Mouse (Mus musculus): ENCODE results near the gene Efs. TPM values are rescaled to one million over a fixed set of nuclear protein-coding genes. Genes with fewer than 3 reads are reported as not detected.

Gene Efs
- not detected for total RNA-seq (2023)

GRCm38 (mm10) chr14:54925349-54926342, at the start of gene Efs:
Gene Efs (minus strand): TSS chr14:54926126.

GRCm38 (mm10) chr14:54966320-54966977, 40.5 kb upstream of the Efs start, which contains the start of gene Myh6:
Gene Myh6 (minus strand): TSS chr14:54966927.

GRCm38 (mm10) chr14:54935904-54936830, 10.2 kb upstream of the Efs start, which contains the start of gene Cmtm5:
Gene Cmtm5 (plus strand): TSS chr14:54936261.

GRCm38 (mm10) chr14:54932645-54933150, 6.8 kb upstream of the Efs start, which contains the start of gene Il25:
Gene Il25 (plus strand): TSS chr14:54932695.

DNA sequence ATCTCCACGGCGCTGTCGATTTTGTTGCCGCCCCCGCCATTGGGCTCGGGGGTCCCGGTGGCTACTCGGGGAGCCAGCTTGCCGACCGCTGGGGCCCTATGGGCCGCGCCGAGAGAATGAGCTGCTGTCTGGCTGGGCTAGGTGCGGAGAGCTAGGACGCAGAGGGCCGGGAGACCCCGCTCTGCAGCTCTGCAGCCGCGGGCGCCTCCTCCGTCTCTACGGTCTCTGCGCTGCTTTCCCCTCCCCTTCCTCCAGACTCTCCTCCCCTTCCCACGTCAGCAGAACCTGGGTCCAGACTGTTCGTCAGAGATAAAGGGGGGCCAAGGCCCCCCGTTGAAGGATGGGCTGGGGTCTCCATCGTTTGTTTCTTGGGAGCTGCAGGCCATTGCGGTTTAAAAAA, 13.0 kb downstream of the Efs start, which contains the start of gene Slc22a17:
TSS of gene Slc22a17 (minus strand) at position 247 of the 400 bp plus-strand sequence.

DNA sequence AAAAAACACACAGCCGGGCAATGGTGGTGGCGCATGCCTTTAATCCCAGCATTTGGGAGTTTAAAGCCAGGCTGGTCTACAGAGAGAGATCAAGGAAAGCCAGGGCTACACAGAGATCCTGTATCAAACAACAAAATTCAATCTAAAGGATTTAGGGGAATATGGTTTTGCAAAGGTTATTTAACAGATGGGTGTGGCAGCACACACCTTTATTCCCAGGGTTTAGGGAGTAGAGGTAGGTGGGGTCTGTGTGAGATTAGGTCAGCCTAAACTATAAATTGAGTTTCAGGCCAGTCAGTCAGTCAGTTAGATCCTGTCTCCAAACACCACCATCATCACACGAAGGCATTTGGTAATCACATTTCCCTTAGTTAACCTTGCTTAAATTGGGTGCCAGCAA, 33.7 kb downstream of the Efs start, which contains the start of gene Pabpn1:
TSS of gene Pabpn1 (plus strand) at position 301 of the 400 bp plus-strand sequence.

GRCm38 (mm10) chr14:54883154-54884021, 42.5 kb downstream of the Efs start, which contains the start of the genes Bcl2l2 and Gm20521:
Gene Bcl2l2 (plus strand): TSS chr14:54883377.
Gene Gm20521 (plus strand): TSS chr14:54883441.

DNA sequence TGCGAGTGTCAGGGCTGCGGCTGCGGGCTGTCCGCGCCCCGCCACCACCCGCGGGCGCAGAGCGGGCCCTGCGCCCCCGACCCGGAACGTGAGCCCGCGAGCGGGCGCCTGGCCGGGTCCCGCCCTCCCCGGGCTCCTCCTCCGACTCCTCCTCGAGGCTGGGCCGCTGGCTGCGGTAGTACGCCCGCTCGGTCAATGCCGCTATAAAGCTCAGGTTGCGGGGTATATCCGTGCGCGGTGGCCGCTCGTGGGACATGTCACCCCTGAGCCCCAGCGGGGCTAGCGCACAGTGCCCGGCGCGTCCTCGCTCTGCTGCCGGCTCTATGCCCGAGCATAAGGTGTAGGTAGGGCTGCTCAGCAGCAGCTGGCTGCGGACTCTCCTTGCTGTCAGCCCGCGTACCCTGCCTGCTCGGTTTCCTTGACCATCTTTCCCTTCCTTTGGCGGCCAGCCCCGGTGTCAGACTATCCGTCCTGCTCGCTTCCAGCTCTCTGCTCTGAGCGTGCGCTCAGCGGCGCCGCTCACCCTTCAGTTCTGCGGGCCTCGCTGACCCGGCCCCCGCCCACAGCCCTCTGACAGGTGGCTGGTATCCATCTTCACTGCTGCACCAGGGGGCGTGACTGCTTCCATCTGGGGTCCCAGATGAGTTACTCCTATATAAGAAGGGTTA, 48.7 kb downstream of the Efs start, which contains the start of gene Ppp1r3e:
TSS of gene Ppp1r3e (minus strand) at position 503 of the 668 bp plus-strand sequence.

GRCm38 (mm10) chr14:54870861-54871260, 55.1 kb downstream of the Efs start, which contains the start of gene Homez:
Gene Homez (minus strand): TSS chr14:54870961.

Other genes with a start within 250 kb of the Efs start
- gene 1700123O20Rik, start 239.9 kb downstream of the Efs start, total RNA-seq (2023), result 10 to 100 TPM; 37.4 to 47.4 TPM
- gene Acin1, start 239.2 kb downstream of the Efs start, total RNA-seq (2023), result 100 to 1,000 TPM; 566 to 583 TPM
- not detected for gene Gm29776, start 227.3 kb downstream of the Efs start, total RNA-seq (2023)
- gene Cebpe, start 214.0 kb downstream of the Efs start, total RNA-seq (2023), result not detected
- under 1 TPM in 1 of 2 experiments, not detected in 1; 0.29 TPM for gene Slc7a8, start 144.2 kb downstream of the Efs start, total RNA-seq (2023)
- not detected for gene Rnf212b, start 112.0 kb downstream of the Efs start, total RNA-seq (2023)
- 10 to 100 TPM; 11.3 to 11.7 TPM for gene Homez, start 55.2 kb downstream of the Efs start, total RNA-seq (2023)
- gene Ppp1r3e, start 48.6 kb downstream of the Efs start, total RNA-seq (2023), result 10 to 100 TPM; 14.3 to 14.8 TPM
- gene Bcl2l2, start 42.7 kb downstream of the Efs start, total RNA-seq (2023), result 1 to 10 TPM; 1.9 to 2.8 TPM
- gene Gm20521, start 42.7 kb downstream of the Efs start, total RNA-seq (2023), result 1 to 10 TPM in 1 of 2 experiments, not detected in 1; 1.4 TPM
- gene Pabpn1, start 33.6 kb downstream of the Efs start, total RNA-seq (2023), result 100 to 1,000 TPM; 291 TPM
- gene Slc22a17, start 13.0 kb downstream of the Efs start, total RNA-seq (2023), result 1 to 10 TPM; 2.7 to 3.8 TPM
- not detected for gene Il25, start 6.6 kb upstream of the Efs start, total RNA-seq (2023)
- not detected for gene Cmtm5, start 10.1 kb upstream of the Efs start, total RNA-seq (2023)
- gene Myh6, start 40.8 kb upstream of the Efs start, total RNA-seq (2023), result not detected
- not detected for gene Gm17428, start 50.8 kb upstream of the Efs start, total RNA-seq (2023)
- gene Myh7, start 68.5 kb upstream of the Efs start, total RNA-seq (2023), result not detected
- gene Ngdn, start 89.3 kb upstream of the Efs start, total RNA-seq (2023), result 100 to 1,000 TPM in 1 of 2 experiments, 10 to 100 TPM in 1; 99.7 to 112 TPM
- gene Zfhx2, start 166.2 kb upstream of the Efs start, total RNA-seq (2023), result 10 to 100 TPM; 29.3 to 34.2 TPM
- 10 to 100 TPM; 10.1 to 10.8 TPM for gene Thtpa, start 168.7 kb upstream of the Efs start, total RNA-seq (2023)
- 100 to 1,000 TPM; 116 TPM for gene Ap1g2, start 180.5 kb upstream of the Efs start, total RNA-seq (2023)
- not detected for gene Jph4, start 190.8 kb upstream of the Efs start, total RNA-seq (2023)

Data from T-cell, adult 66 days (primary cell).